Mouse (Mus musculus) hindbrain, embryonic 16.5 days (tissue): Measurements from ENCODE around the gene Sipa1l1. TPM values are rescaled to one million over a fixed set of nuclear protein-coding genes. Genes with fewer than 3 reads are reported as not detected.

Source experiments
- ATAC-seq: fragments of 200-750 bp; cut with Nextera tagmentation; 2 replicates; pipeline ENCODE4 v1.8.0; 2017; ENCODE audit warnings: moderate TSS enrichment, moderate library complexity
- H3K27ac ChIP-seq: fragments of 300-500 bp; sonication (generic); 2 replicates; pipeline ENCODE4 v1.5.1; 2014; ENCODE audit warnings: low read depth, mild to moderate bottlenecking, control low read depth, low read length, moderate library complexity
- H3K27me3 ChIP-seq: fragments of 300-500 bp; sonication (generic); replicated peaks from 2 replicates; pipeline ENCODE4 v1.6.1; 2014; ENCODE audit warnings: low read length; ENCODE audit not compliant: control insufficient read depth, insufficient read depth
- H3K36me3 ChIP-seq: fragments of 300-500 bp; sonication (generic); 2 replicates; pipeline ENCODE4 v1.6.1; 2014; ENCODE audit warnings: mild to moderate bottlenecking, low read length, moderate library complexity, mixed read lengths; ENCODE audit not compliant: control insufficient read depth, insufficient read depth
- H3K4me1 ChIP-seq: fragments of 300-500 bp; sonication (generic); 2 replicates; pipeline ENCODE4 v1.6.1; 2014; ENCODE audit warnings: low read depth, low read length; ENCODE audit not compliant: control insufficient read depth, insufficient read depth
- H3K4me2 ChIP-seq: fragments of 300-500 bp; sonication (generic); 2 replicates; pipeline ENCODE4 v1.6.1; 2014; ENCODE audit warnings: mild to moderate bottlenecking, low read length, control low read depth, moderate library complexity
- H3K4me3 ChIP-seq: fragments of 300-500 bp; sonication (generic); 2 replicates; pipeline ENCODE4 v1.5.1; 2014; ENCODE audit warnings: mild to moderate bottlenecking, low read length, control low read depth, moderate library complexity
- H3K9ac ChIP-seq: fragments of 300-500 bp; sonication (generic); 2 replicates; pipeline ENCODE4 v1.6.1; 2014; ENCODE audit warnings: low read depth, mild to moderate bottlenecking, control low read depth, low read length, moderate library complexity
- H3K9me3 ChIP-seq: fragments of 300-500 bp; sonication (generic); 2 replicates; pipeline ENCODE4 v1.6.1; 2014; ENCODE audit warnings: mild to moderate bottlenecking, low read length, moderate library complexity; ENCODE audit not compliant: control insufficient read depth
- WGBS: fragments of 180-500 bp; shearing (Covaris S2); extraction: QIAGEN DNeasy Blood & Tissue Kit; methylation state at CpG from one replicate; pipeline ENCODE4 v1.1.7; 2014; 5-methylcytosine and 5-hydroxymethylcytosine counted together
- polyA plus RNA-seq: library from polyadenylated mRNA; unstranded; fragments of >200 nt; fragmentation: Nextera tagmentation; extraction: Ambion mirVana; gene quantifications from 2 replicates; pipeline ENCODE4 v1.2.1, GENCODE M21; 2015

The Sipa1l1 gene
- polyA plus RNA-seq, 1 experiment from 2014 or later = 11.2 TPM

DNA sequence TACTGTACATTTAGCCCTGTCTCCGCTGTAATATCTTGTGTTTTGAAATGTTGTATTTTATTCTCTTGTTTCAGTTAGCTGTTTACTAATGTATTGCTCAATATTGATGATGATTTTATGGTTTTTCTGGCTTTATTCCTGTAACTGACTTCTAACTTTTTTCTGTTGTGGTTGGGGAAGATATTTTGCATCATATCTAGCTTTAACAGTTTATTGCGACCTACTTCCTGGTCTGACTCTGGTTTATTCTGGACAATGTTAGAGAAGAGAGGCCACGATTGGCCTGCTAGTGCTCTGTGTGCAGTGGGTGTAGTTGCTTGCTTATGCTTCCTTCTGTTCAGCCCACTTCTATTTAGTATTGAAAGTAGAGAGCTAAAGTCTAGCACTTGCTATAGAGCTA is 77.3 kb downstream of the Sipa1l1 start:
- Histone ChIP-seq H3K4me2 (no peak overlapping the region), H3K4me1 (no peaks in the 10 kb centered on the region), H3K27ac (no peak overlapping the region), H3K9ac (no peak overlapping the region), H3K9me3 (no peaks in the 10 kb centered on the region), H3K36me3 (no peaks in the 10 kb centered on the region), H3K27me3 (no peaks in the 10 kb centered on the region), H3K4me3 (no peak overlapping the region)
- WGBS = 91% methylated on average over 3 of the region's 3 CpGs
- ATAC-seq = no peak

DNA sequence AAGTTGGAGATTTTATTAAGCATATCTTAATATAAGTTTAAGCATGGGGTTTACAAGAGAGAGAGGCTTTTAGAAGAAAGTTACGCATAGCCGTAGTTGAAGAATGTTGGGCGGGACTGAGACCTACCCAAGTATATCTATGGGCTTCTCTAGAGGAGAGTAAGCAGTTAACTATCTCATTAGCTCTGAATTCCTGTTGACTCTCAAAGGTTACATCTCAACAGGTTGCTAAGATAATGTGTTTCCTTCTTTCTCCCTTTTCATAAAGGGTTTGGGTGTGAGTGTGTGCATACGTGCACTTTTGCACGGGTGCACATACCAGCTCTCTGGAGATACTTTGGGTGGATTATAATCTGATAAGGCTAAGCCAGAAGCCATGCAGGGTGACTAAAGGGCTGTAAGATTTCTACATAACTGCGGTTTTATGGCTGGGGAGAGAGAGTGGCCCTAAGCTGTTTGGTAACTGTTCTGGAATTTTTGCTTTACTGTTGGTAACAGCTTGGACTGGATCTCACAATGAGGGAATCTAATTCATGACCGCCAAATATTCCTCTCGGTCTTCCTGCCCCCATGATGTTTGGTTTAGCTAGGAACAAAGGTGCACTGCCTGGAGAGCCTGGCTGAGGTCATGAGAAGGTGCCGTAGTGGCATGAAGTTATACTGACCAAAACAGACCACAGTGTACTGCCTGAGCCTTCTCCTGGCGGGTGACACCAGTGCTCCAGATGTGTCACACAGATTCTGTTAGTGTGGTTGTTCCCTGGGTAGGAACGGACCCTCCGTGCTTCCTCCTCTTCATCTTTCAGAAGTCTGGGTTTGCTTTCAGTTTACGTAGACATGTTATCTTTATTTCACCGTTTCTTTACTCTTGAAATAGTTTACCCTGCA is 78.5 kb downstream of the Sipa1l1 start:
- Histone ChIP-seq H3K9me3 (no peaks in the 10 kb centered on the region), H3K27ac (no peak overlapping the region), H3K4me3 (no peak overlapping the region), H3K27me3 (no peaks in the 10 kb centered on the region), H3K4me2 (no peak overlapping the region), H3K9ac (no peak overlapping the region), H3K4me1 (no peaks in the 10 kb centered on the region), H3K36me3 (no peaks in the 10 kb centered on the region)
- ATAC-seq = no peak
- WGBS = 94% methylated on average over 14 of the region's 14 CpGs

DNA sequence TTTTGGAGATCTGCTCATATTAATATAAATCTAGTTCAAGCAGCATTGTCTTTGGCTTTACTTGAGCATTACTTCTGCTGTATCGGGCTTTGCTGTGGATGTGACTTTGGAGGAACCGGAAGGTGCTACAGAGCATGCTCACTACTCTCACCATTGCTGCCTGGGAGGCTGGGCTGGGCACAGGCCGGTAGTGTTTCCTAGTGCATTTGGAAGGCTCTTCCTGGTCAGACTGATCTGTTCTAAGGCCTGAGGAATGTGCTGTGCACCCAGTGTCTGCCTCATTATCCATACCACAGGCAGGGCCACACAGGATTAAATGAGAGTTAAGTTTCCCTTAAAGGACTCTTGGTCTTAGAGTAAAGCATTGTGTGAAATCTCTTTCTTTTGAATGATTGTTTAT is 79.4 kb downstream of the Sipa1l1 start:
- ATAC-seq = no peak
- Histone ChIP-seq H3K4me2 (no peak overlapping the region), H3K27me3 (no peaks in the 10 kb centered on the region), H3K9me3 (no peaks in the 10 kb centered on the region), H3K27ac (no peak overlapping the region), H3K36me3 (no peaks in the 10 kb centered on the region), H3K9ac (no peak overlapping the region), H3K4me3 (no peak overlapping the region), H3K4me1 (no peaks in the 10 kb centered on the region)
- WGBS = 87% methylated on average over 3 of the region's 3 CpGs

DNA sequence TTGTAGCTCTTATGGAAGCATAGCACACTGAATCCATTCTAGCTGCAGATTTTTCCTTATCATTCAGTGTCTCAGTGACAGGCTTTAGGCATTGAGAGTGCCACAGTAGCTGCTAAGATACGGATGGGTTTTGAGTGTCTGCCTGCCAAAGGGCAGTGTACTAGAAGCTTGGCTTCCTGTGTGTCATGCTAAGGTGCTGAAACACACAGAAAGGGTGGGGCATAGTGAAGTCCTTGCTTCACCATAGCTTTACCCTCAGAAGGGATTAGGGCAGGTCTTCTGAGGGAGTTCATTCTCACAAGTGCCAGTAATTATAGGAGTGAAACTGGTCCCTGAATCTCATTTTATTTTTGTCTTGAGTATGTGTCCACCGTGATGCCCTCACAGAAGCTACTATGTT is 82.2 kb downstream of the Sipa1l1 start:
- ATAC-seq = no peak
- Histone ChIP-seq H3K9ac (no peak overlapping the region), H3K4me3 (no peak overlapping the region), H3K27me3 (no peaks in the 10 kb centered on the region), H3K4me1 (no peaks in the 10 kb centered on the region; the same call in 1 of the 2 replicates), H3K9me3 (no peaks in the 10 kb centered on the region), H3K27ac (no peak overlapping the region), H3K4me2 (no peak overlapping the region), H3K36me3 (no peaks in the 10 kb centered on the region)
- WGBS = 73% methylated on average over 2 of the region's 2 CpGs

DNA sequence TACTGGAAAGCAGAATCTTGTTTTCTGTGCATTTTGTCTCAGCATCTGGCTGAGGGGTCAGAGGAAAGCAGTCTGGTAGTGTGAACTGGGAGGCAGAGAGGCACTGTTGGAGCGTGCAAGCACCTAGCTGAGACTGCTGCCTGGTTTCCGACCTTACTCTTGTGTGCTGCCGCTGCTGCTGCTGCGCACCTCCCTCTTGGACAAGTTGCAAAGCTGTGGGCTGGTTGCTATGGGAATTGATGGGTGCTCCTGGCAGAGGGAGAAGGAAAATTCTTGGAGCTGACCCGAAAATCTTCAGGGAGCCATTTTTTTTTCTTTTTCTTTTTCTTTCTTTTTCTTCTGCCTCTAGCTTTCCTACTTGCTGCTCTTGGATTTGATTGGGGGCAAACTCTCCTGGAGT is 85.0 kb downstream of the Sipa1l1 start:
- 54% methylated on average over 5 of the region's 5 CpGs for WGBS

DNA sequence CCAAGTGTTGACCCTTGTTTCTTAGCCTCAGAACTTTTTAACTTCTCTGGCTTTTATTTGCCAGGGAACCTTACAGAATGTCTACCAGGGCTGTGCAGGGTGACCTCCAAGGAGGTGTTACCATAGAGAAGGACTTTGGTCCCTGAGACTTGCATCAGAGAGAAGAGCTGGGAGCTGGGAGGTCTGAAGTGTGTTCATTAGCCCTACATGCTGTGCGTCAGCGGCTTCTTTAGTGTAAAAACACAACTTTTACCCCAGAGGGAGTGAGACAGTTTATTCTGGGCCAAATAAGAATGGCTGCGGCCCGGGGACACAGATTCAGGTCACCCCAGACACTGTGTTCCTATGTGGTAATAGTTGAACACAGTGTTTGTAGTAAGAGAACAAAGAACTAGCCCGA is 86.9 kb downstream of the Sipa1l1 start:
- H3K36me3 ChIP-seq = no peaks in the 10 kb centered on the region
- no peak for ATAC-seq
- no peak overlapping the region for H3K27ac ChIP-seq
- H3K9ac ChIP-seq = no peak overlapping the region
- H3K4me2 ChIP-seq = no peak overlapping the region
- WGBS = 83% methylated on average over 5 of the region's 5 CpGs
- H3K9me3 ChIP-seq = no peaks in the 10 kb centered on the region
- H3K27me3 ChIP-seq = no peaks in the 10 kb centered on the region
- no peaks in the 10 kb centered on the region; the same call in 1 of the 2 replicates for H3K4me1 ChIP-seq
- H3K4me3 ChIP-seq = no peak overlapping the region

More for the DNA sequence above, 85.0 kb downstream of the Sipa1l1 start:
- Histone ChIP-seq H3K9ac (no peak overlapping the region), H3K4me2 (no peak overlapping the region), H3K4me3 (no peak overlapping the region), H3K4me1 (no peaks in the 10 kb centered on the region; the same call in 1 of the 2 replicates), H3K27ac (no peak overlapping the region), H3K27me3 (no peaks in the 10 kb centered on the region), H3K36me3 (no peaks in the 10 kb centered on the region), H3K9me3 (no peaks in the 10 kb centered on the region)
- ATAC-seq = no peak

DNA sequence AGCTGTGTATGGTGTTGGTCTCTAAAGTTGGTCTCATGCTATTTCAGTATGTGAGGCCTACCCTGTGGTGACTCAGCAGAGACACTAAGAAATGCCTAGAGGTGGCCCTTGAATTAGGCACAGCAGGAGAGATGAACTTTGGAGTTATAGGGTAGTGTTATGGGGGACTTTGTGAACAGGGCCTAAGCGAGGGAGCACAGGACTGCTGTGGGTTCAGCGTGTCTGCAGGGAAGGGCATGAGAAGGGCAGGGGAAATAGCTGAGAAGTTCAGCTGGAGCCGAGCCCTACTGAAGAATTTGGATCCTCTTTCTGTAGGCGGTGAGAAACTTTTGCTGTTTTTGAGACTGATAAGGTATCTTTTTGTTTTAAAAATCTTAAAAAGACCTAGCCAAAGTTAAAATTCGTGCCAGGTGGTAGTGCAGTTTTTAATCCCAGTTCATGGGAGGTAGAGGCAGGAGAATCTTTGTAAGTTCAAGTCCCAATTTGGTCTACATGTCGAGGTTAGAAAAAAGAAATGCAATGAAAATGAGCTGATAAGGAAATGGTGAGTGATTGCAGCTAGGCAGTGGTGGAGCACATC is 87.9 kb downstream of the Sipa1l1 start:
- Histone ChIP-seq H3K4me3 (no peak overlapping the region), H3K9me3 (no peaks in the 10 kb centered on the region), H3K4me1 (no peaks in the 10 kb centered on the region; the same call in 1 of the 2 replicates), H3K27me3 (no peaks in the 10 kb centered on the region), H3K9ac (no peak overlapping the region), H3K4me2 (no peak overlapping the region), H3K27ac (no peak overlapping the region), H3K36me3 (no peaks in the 10 kb centered on the region)
- ATAC-seq = no peak
- WGBS = 93% methylated on average over 6 of the region's 6 CpGs

DNA sequence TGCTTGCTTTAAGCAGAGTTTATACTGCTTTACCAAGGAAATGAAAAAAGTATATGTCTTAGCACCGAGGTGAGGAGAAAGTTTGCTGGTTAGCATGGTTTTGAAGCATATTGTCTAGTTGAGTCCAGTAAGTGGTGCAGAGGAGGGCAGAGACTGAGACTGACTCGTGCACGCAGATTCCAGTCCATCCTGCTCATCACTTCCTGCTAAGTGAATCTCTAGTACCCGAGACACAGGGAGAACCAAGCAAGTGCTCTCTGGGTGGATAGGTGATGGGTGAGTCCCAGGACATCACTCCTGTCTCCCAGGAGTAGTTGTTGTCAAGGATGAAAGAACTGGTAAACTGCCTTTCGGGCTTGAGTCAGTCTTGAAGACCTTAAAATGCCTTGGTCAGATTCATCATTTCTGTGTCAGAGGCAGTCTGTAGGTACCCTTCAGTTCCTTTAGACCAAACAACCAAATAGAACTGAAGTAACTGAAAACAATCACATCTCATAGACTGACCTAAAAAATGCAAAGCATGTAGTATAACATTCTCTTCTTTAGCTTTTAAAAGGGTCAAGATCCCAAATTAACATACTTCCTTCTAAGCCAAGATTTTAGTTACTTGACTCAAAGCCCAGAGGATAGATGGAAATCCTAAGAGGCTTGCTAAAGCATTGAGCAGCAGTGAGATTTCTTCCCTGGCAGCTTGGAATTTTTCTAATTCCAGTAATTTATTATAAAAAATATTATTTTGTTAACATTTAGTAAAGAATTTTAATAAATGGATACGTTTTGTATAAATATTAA is 89.1 kb downstream of the Sipa1l1 start:
- no peaks in the 10 kb centered on the region; the same call in 1 of the 2 replicates for H3K4me1 ChIP-seq
- ATAC-seq = no peak
- no peaks in the 10 kb centered on the region for H3K27me3 ChIP-seq
- no peak overlapping the region for H3K9ac ChIP-seq
- no peak overlapping the region for H3K27ac ChIP-seq
- no peaks in the 10 kb centered on the region for H3K9me3 ChIP-seq
- H3K36me3 ChIP-seq = no peaks in the 10 kb centered on the region
- no peak overlapping the region for H3K4me3 ChIP-seq
- 84% methylated on average over 6 of the region's 6 CpGs for WGBS
- H3K4me2 ChIP-seq = no peak overlapping the region

DNA sequence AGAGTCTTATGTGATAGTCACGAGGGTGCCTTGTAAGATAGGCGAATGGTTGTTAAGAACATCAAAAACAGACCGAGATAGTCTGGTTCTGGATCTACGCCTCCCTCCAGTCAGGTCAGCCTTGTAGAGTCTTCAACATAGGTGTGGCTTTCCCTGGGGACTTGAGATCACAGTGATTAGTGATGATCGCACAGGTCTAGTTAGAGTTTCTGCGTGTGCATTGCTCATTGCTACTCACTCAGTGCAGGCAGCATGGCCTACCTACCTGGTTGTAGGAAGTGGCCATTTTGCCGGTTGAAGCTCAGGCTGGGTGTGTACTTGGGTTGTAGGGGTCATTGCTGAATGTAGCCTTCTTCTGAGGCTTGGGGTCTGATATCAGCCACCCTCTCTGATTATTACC is 94.3 kb downstream of the Sipa1l1 start:
- no peak overlapping the region for H3K27ac ChIP-seq
- no peak for ATAC-seq
- no peaks in the 10 kb centered on the region for H3K9me3 ChIP-seq
- 95% methylated on average over 7 of the region's 7 CpGs for WGBS
- no peak overlapping the region for H3K4me2 ChIP-seq
- H3K27me3 ChIP-seq = no peaks in the 10 kb centered on the region
- no peaks in the 10 kb centered on the region for H3K4me1 ChIP-seq
- H3K9ac ChIP-seq = no peak overlapping the region
- H3K4me3 ChIP-seq = no peak overlapping the region
- no peaks in the 10 kb centered on the region for H3K36me3 ChIP-seq
